Mouse (Mus musculus) lung, embryonic 14.5 days (tissue): ENCODE results near the gene Pbld1. TPM values are rescaled to one million over a fixed set of nuclear protein-coding genes. Genes with fewer than 3 reads are reported as not detected.

Experiments used
- ATAC-seq: fragments of 200-750 bp; cut with Nextera tagmentation; 2 replicates; pipeline ENCODE4 v1.8.0; 2017; ENCODE audit warnings: mild to moderate bottlenecking, moderate TSS enrichment, moderate library complexity; ENCODE audit not compliant: insufficient read depth
- DNase-seq: peaks from one replicate; pipeline ENCODE4 v3.0.0-alpha.2; 2015
- H3K27ac ChIP-seq: fragments of 300-500 bp; sonication (generic); 2 replicates; pipeline ENCODE4 v1.5.1; 2014; ENCODE audit warnings: low read depth, mild to moderate bottlenecking, moderate library complexity
- H3K27me3 ChIP-seq: fragments of 300-500 bp; sonication (generic); 2 replicates; pipeline ENCODE4 v1.6.1; 2014; ENCODE audit warnings: low read length, control low read depth; ENCODE audit not compliant: insufficient read depth
- H3K36me3 ChIP-seq: fragments of 300-500 bp; sonication (generic); 2 replicates; pipeline ENCODE4 v1.6.1; 2014; ENCODE audit warnings: control low read depth; ENCODE audit not compliant: insufficient read depth
- H3K4me1 ChIP-seq: fragments of 300-500 bp; sonication (generic); 2 replicates; pipeline ENCODE4 v1.6.1; 2014; ENCODE audit warnings: antibody characterized with exemption, control low read depth; ENCODE audit not compliant: insufficient read depth
- H3K4me2 ChIP-seq: fragments of 300-500 bp; sonication (generic); 2 replicates; pipeline ENCODE4 v1.6.1; 2014; ENCODE audit warnings: mild to moderate bottlenecking
- H3K4me3 ChIP-seq: fragments of 300-500 bp; sonication (generic); 2 replicates; pipeline ENCODE4 v1.5.1; 2014; ENCODE audit warnings: low read depth, low read length
- H3K9ac ChIP-seq: fragments of 300-500 bp; sonication (generic); 2 replicates; pipeline ENCODE4 v1.6.1; 2014
- H3K9me3 ChIP-seq: fragments of 300-500 bp; sonication (generic); 2 replicates; pipeline ENCODE4 v1.6.1; 2016; ENCODE audit warnings: low read depth, low read length, control low read depth
- CTCF ChIP-seq: IDR thresholded peaks from 2 replicates; pipeline ENCODE4 v1.5.1; 2016; ENCODE audit warnings: antibody characterized with exemption, low read depth
- WGBS: fragments of 180-500 bp; shearing (Covaris S2); extraction: QIAGEN DNeasy Blood & Tissue Kit; methylation state at CpG from one replicate; pipeline ENCODE4 v1.1.7; 2014; 5-methylcytosine and 5-hydroxymethylcytosine counted together
- polyA plus RNA-seq: library from polyadenylated mRNA; unstranded; fragments of >200 nt; fragmentation: Nextera tagmentation; extraction: Ambion mirVana; gene quantifications from 2 replicates; pipeline ENCODE4 v1.2.1, GENCODE M21; 2014

Gene Pbld1
- polyA plus RNA-seq, 1 experiment from 2014 or later: 1.4 TPM

DNA sequence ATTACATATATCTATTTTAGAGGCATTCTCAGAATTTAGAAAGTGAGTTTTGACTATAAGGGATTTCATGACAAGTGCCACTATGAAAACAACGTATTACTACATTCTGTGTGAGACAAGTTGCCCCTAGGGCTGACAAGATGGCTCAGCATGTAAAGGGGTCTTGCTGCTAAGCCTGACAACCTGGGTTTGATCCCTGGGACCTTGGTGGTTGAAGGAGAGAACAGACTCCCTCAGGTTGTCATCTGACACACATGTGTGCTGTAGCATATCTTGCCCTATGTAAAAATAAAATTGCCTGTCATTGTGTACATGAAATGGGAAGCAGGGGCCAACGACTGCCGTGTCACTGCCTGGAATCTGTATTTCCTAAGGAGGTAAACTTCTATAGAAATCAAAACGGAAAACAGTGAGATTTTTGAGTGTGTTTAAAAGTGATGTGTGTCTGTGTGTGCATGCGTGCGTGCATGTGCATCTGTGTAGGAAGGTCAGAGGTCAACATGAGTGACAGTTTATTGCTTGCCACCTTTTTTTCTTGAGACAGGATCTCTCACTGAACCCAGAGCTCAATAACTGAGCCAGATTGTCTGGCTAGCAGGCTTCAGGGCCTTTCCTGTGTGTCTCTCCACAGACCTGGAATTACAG is 53.9 kb downstream of the Pbld1 start:
- ATAC-seq: no peak
- H3K4me1 ChIP-seq: no peaks in the 10 kb centered on the region
- H3K27me3 ChIP-seq: no peaks in the 10 kb centered on the region
- H3K27ac ChIP-seq: no peak overlapping the region
- WGBS: 77% methylated on average over 6 of the region's 6 CpGs
- H3K36me3 ChIP-seq: no peaks in the 10 kb centered on the region
- H3K4me2 ChIP-seq: no peak overlapping the region
- no peak for DNase-seq
- H3K9ac ChIP-seq: no peak overlapping the region
- H3K4me3 ChIP-seq: no peak overlapping the region
- no peaks in the 10 kb centered on the region for H3K9me3 ChIP-seq
- no peak for TF ChIP-seq CTCF

DNA sequence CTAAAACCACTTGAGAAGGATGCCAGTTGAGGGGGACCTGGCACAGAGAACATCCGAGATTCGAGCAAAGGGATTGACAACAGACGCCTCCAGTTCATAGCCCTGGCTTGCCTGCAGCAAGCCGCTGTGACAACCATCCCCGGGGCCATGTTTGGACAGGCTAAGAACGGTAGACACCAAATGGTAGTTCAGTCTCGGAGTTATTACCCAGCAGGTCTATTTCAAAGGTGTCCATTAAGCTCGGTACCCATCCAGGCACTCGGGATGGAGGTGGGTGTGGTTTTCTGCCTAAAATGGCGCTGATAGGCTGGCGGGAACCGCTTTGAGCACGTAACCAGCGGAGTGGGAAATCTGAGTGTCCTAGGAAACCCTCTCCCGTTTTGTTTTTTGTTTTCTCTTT is 55.9 kb downstream of the Pbld1 start:
- Histone ChIP-seq H3K36me3 (no peaks in the 10 kb centered on the region), H3K9ac (no peak overlapping the region), H3K27ac (no peak overlapping the region), H3K4me1 (no peaks in the 10 kb centered on the region), H3K4me2 (no peak overlapping the region), H3K27me3 (no peaks in the 10 kb centered on the region), H3K9me3 (no peaks in the 10 kb centered on the region), H3K4me3 (no peak overlapping the region)
- no peak for ATAC-seq
- DNase-seq: no peak
- 83% methylated on average over 15 of the region's 15 CpGs for WGBS
- no peak for TF ChIP-seq CTCF

DNA sequence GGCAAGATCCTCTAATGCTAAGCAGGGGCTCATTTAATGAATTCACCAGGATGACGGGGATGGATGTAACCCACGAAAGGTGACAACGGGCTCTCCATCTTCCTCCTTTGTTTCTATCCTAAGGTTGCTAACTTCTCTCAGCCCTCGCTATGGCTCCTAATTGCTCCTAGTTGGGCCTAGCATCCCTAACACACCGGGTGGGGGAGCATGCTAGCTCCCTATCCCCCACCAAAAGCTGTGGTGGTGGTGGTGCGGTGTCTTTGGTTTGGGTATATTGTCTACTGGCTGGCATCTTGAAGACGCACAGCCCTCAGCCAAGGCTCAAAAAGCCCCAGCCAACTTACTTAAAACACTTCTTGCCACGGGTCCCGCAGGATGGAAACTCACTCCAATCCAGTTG is 56.4 kb downstream of the Pbld1 start:
- WGBS: 92% methylated on average over 9 of the region's 9 CpGs
- Histone ChIP-seq H3K9me3 (no peaks in the 10 kb centered on the region), H3K36me3 (no peaks in the 10 kb centered on the region), H3K9ac (no peak overlapping the region), H3K27me3 (no peaks in the 10 kb centered on the region), H3K4me1 (no peaks in the 10 kb centered on the region), H3K4me2 (no peak overlapping the region), H3K4me3 (no peak overlapping the region), H3K27ac (no peak overlapping the region)
- TF ChIP-seq CTCF: no peak
- DNase-seq (no peak), ATAC-seq (no peak)

DNA sequence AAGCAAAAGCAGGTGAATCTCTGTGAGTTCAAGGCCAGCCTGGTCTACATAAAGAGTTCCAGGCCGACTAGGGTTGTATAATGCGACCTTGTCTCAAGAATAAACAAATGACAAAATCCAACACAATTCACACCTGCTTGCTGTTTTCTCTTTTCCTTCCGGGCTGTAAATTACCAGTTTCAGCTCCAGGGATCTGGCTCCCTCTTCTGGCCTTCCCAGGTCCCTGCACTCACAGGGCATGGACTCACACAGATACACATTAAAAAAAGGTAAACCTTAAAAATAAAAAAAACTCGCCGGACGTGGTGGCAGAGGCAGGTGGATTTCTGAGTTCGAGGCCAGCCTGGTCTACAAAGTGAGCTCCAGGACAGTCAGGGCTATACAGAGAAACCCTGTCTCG is 57.6 kb downstream of the Pbld1 start:
- ATAC-seq (no peak), DNase-seq (no peak)
- H3K27me3 ChIP-seq: no peaks in the 10 kb centered on the region
- WGBS: 90% methylated on average over 8 of the region's 8 CpGs
- H3K4me2 ChIP-seq: no peak overlapping the region
- no peak for TF ChIP-seq CTCF
- H3K9ac ChIP-seq: no peak overlapping the region
- H3K4me3 ChIP-seq: no peak overlapping the region
- H3K36me3 ChIP-seq: no peaks in the 10 kb centered on the region
- no peak overlapping the region for H3K27ac ChIP-seq
- no peaks in the 10 kb centered on the region for H3K9me3 ChIP-seq
- no peaks in the 10 kb centered on the region for H3K4me1 ChIP-seq

DNA sequence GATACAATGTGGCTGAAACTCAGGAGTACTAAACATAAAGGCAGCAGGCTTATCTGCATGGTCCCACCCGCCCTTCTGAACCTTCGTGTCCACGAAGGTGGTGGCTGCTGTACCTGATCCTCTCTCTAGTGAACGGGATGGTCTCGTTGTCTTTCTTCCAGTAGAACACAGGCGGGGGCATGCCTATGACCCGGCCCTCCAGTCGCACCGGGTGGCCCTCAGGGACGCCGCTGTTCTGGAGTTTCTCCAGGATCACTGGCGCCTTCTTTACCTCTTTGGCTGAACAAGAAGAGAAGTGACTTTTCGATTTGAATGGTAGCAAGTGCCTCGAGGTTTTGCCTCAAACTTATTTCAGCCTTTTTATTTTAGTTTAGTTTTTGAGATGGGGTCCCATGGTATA is 60.0 kb downstream of the Pbld1 start:
- H3K4me3 ChIP-seq: no peak overlapping the region
- H3K4me1 ChIP-seq: no peaks in the 10 kb centered on the region
- no peaks in the 10 kb centered on the region for H3K36me3 ChIP-seq
- ATAC-seq (no peak), DNase-seq (no peak)
- H3K9me3 ChIP-seq: no peaks in the 10 kb centered on the region
- WGBS: 71% methylated on average over 14 of the region's 14 CpGs
- no peak overlapping the region for H3K27ac ChIP-seq
- no peak overlapping the region for H3K9ac ChIP-seq
- no peak for TF ChIP-seq CTCF
- H3K27me3 ChIP-seq: no peaks in the 10 kb centered on the region
- H3K4me2 ChIP-seq: no peak overlapping the region

DNA sequence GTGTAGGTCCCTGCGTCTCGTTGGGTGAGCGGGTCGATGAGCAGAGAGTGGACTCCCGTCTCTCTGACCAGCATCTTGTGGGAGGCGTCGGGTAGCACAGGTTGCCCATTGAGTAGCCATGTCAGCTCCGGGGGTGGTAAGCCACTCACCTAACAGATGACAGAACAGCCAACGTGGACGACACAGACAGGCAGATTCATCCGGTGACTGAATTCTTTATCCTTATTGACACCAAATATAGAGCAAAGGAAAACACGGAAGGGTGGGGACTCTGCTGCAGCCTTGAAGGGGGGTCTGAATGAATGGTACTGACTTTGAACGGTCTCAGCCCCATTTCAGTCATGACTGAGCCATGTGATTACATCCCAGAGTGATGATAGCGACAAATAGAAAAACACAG is 62.0 kb downstream of the Pbld1 start:
- H3K9ac ChIP-seq: no peak overlapping the region
- H3K4me1 ChIP-seq: no peaks in the 10 kb centered on the region
- no peaks in the 10 kb centered on the region for H3K27me3 ChIP-seq
- no peak for ATAC-seq
- no peak for DNase-seq
- no peak for TF ChIP-seq CTCF
- no peaks in the 10 kb centered on the region for H3K9me3 ChIP-seq
- no peak overlapping the region for H3K4me3 ChIP-seq
- 81% methylated on average over 14 of the region's 14 CpGs for WGBS
- H3K36me3 ChIP-seq: no peaks in the 10 kb centered on the region
- no peak overlapping the region for H3K4me2 ChIP-seq
- H3K27ac ChIP-seq: no peak overlapping the region

DNA sequence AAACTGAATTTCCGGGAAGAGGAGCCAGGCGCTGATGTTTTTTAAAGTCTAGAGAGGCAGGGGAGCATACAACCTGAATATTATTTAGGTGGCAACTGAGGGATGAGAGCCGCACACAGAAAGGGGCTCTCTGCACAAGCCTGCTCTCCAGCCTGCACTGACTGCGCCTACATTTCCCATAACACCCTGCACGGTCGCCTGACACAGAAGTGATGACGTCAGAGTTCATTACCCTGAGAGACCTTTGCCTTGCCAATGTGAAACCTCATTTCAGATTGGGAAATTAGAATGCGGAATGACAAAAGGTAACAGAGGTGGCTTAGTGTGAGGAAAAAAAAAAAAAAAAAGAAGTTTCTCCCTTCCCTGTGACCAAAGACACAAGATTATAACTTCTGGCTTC is 62.6 kb downstream of the Pbld1 start:
- no peak for TF ChIP-seq CTCF

DNA sequence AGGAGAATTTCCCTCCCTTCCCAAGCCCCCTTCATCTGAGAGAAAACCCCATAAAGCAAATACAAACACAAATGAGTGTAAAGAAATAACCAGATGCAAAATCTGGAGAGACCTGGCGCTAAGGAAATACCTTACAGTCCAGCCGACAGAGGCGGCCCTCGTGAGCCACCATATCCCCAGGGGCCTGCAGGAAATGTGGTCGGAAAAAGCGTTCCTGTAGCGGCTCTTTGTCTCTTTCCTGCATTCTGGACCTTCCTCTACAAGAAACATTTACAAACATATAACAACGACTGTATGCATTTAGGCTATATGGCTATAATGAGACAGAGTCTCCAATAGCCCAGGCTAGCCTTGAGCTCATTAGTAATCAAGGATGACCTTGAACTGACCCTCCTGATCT is 63.2 kb downstream of the Pbld1 start:
- Histone ChIP-seq H3K4me3 (no peak overlapping the region), H3K4me2 (no peak overlapping the region), H3K9ac (no peak overlapping the region), H3K36me3 (no peaks in the 10 kb centered on the region), H3K4me1 (no peaks in the 10 kb centered on the region), H3K27me3 (no peaks in the 10 kb centered on the region), H3K9me3 (no peaks in the 10 kb centered on the region), H3K27ac (no peak overlapping the region)
- no peak for TF ChIP-seq CTCF
- DNase-seq: no peak
- no peak for ATAC-seq
- 80% methylated on average over 8 of the region's 8 CpGs for WGBS

More for the DNA sequence above, 62.6 kb downstream of the Pbld1 start:
- Histone ChIP-seq H3K27me3 (no peaks in the 10 kb centered on the region), H3K9ac (no peak overlapping the region), H3K9me3 (no peaks in the 10 kb centered on the region), H3K27ac (no peak overlapping the region), H3K4me1 (no peaks in the 10 kb centered on the region), H3K4me3 (no peak overlapping the region), H3K36me3 (no peaks in the 10 kb centered on the region), H3K4me2 (no peak overlapping the region)
- 34% methylated on average over 8 of the region's 8 CpGs for WGBS
- DNase-seq (peak; percentile 48), ATAC-seq (no peak)
